Comparison of ENCODE assay signal across 16 mouse cellular contexts in the genomic region with DNA sequence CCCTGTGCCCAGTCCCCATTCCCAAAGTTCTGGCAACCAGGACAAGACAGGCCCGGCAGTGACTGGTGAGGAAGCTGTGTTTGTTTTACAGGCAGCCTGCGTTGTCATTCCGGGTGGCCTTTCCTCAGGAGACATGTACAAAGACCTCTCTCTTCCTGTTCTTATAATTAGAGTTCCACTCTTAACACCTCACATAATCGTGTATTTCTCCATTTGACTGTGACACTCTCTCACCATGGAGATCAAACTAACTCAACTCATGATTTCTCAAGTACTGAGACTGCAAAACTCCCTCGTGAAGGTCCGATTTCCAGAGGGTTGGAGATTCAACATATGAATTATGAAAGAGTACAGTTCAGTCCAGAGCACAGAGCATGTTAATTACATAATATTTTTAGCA. TPM values are rescaled to one million over a fixed set of nuclear protein-coding genes. Genes with fewer than 3 reads are reported as not detected.
A peak's percentile ranks its signal among the peaks of the same experiment; 100 is the strongest.
DNase-seq lines count a peak whose midpoint lies in the region; ATAC-seq and TF ChIP-seq lines count a peak whose summit lies in the region.
"Had no signal": no experiment of that assay in that cellular context is flagged by ENCODE, and none has a peak within 500 bp of the region (broad histone marks: within the 10 kb centered on the region; RNA-seq: fewer than 3 reads in every experiment).

No protein-coding gene starts in this region.

- no peak for TF ChIP-seq CTCF in G1E (IDR thresholded peaks at IDR 0.05; ENCODE audit: low read depth, low read length)

- 56% methylated on average over 6 of the region's 6 CpGs for WGBS in intestine, embryonic 15.5 days
- 53% methylated on average over 6 of the region's 6 CpGs for WGBS in intestine, embryonic 16.5 days
- WGBS in liver, embryonic 12.5 days (ENCODE audit: insufficient replicate concordance) = 62% methylated on average over 6 of the region's 6 CpGs
- 71% methylated on average over 6 of the region's 6 CpGs for WGBS in midbrain, embryonic 16.5 days

- H3K4me3 ChIP-seq in intestine, embryonic 15.5 days (replicated peaks) = no peak overlapping the region
- H3K4me3 ChIP-seq in intestine, embryonic 16.5 days (ENCODE audit: low read length) = no peak overlapping the region
- H3K4me3 ChIP-seq in G1E (ENCODE audit: low read depth, low read length) = peak overlapping the region; percentile 68
- H3K4me3 ChIP-seq in brown adipose tissue, adult 24 weeks (ENCODE audit: insufficient read depth, low read depth, low read length) = peak overlapping the region; percentile 39
- H3K4me3 ChIP-seq in liver, embryonic 12.5 days = peak overlapping the region; percentile 31; the same call in 1 of the 2 replicates
- no peak overlapping the region for H3K4me3 ChIP-seq in midbrain, embryonic 16.5 days (ENCODE audit: low read depth, low read length)
- H3K4me3 ChIP-seq: embryonic facial prominence, embryonic 15.5 days; hindbrain, embryonic 10.5 days had no signal

- no peak for ATAC-seq in intestine, embryonic 15.5 days
- no peak for ATAC-seq in intestine, embryonic 16.5 days
- no peak for ATAC-seq in G1E (ENCODE audit: extremely low read depth, insufficient number of reproducible peaks, low FRiP score, poor library complexity, severe bottlenecking)
- ATAC-seq in liver, embryonic 12.5 days = peak; percentile 9; the same call in 1 of the 2 replicates
- no peak for ATAC-seq in midbrain, embryonic 16.5 days
- ATAC-seq: forebrain, postnatal 0 days; inflammation-experienced regulatory T-cells, adult 6 months had no signal

- H3K27ac ChIP-seq in intestine, embryonic 15.5 days = no peak overlapping the region
- H3K27ac ChIP-seq in intestine, embryonic 16.5 days (ENCODE audit: low read length) = no peak overlapping the region
- peak overlapping the region; percentile 73 for H3K27ac ChIP-seq in brown adipose tissue, adult 24 weeks (replicated peaks; ENCODE audit: low read depth, low read length)
- H3K27ac ChIP-seq in liver, embryonic 12.5 days = peak overlapping the region; percentile 26; the same call in 1 of the 2 replicates
- no peak overlapping the region for H3K27ac ChIP-seq in midbrain, embryonic 16.5 days (ENCODE audit: low read length)
- H3K27ac ChIP-seq: embryonic facial prominence, embryonic 15.5 days; hindbrain, embryonic 10.5 days had no signal

- H3K27me3 ChIP-seq in intestine, embryonic 15.5 days (replicated peaks) = no peaks in the 10 kb centered on the region
- no peaks in the 10 kb centered on the region for H3K27me3 ChIP-seq in intestine, embryonic 16.5 days (replicated peaks; ENCODE audit: control insufficient read depth, insufficient read depth, low read length)
- H3K27me3 ChIP-seq in G1E (ENCODE audit: insufficient read depth, low read length) = no peaks in the 10 kb centered on the region
- H3K27me3 ChIP-seq in liver, embryonic 12.5 days (replicated peaks) = no peaks in the 10 kb centered on the region
- no peaks in the 10 kb centered on the region for H3K27me3 ChIP-seq in midbrain, embryonic 16.5 days (ENCODE audit: control insufficient read depth, insufficient read depth, low read depth, low read length)
- H3K27me3 ChIP-seq: CH12.LX; embryonic facial prominence, embryonic 15.5 days had no signal

- H3K4me1 ChIP-seq in intestine, embryonic 15.5 days (replicated peaks) = 0 out of 2 replicates have a peak, but pooled peaks cover 4% of the 10 kb centered on the region
- no peaks in the 10 kb centered on the region for H3K4me1 ChIP-seq in intestine, embryonic 16.5 days (ENCODE audit: control insufficient read depth, insufficient read depth, low read length)
- H3K4me1 ChIP-seq in G1E (ENCODE audit: insufficient read depth, low read depth, low read length) = peaks cover 21% of the 10 kb centered on the region
- H3K4me1 ChIP-seq in brown adipose tissue, adult 24 weeks (ENCODE audit: control insufficient read depth, insufficient read depth, insufficient read length, low read length) = 0 out of 2 replicates have a peak, but pooled peaks cover 2% of the 10 kb centered on the region
- peaks cover 31% of the 10 kb centered on the region for H3K4me1 ChIP-seq in liver, embryonic 12.5 days
- H3K4me1 ChIP-seq in midbrain, embryonic 16.5 days (ENCODE audit: control insufficient read depth, insufficient read depth, low read length) = no peaks in the 10 kb centered on the region

- no peak overlapping the region for H3K9ac ChIP-seq in intestine, embryonic 15.5 days
- no peak overlapping the region for H3K9ac ChIP-seq in intestine, embryonic 16.5 days (ENCODE audit: low read depth, low read length)
- peak overlapping the region; percentile 37 for H3K9ac ChIP-seq in liver, embryonic 12.5 days
- H3K9ac ChIP-seq in midbrain, embryonic 16.5 days (ENCODE audit: low read depth, low read length) = no peak overlapping the region
- H3K9ac ChIP-seq: embryonic facial prominence, embryonic 15.5 days; forebrain, postnatal 0 days had no signal

- no peak for DNase-seq in G1E (ENCODE audit: low spot score)
- no peak for DNase-seq in right cerebral cortex, adult 2 months (ENCODE audit: low spot score in 2 of 2)
- DNase-seq: cerebellum, adult 11-12 months; forebrain, postnatal 0 days; gastrocnemius, postnatal 10 days; right cerebral cortex, postnatal 14 days had no signal

- no peaks in the 10 kb centered on the region for H3K36me3 ChIP-seq in intestine, embryonic 15.5 days
- H3K36me3 ChIP-seq in intestine, embryonic 16.5 days (ENCODE audit: control insufficient read depth, insufficient read depth, low read length) = no peaks in the 10 kb centered on the region
- peaks cover 18% of the 10 kb centered on the region for H3K36me3 ChIP-seq in G1E (replicated peaks)
- 0 out of 2 replicates have a peak, but pooled peaks cover 6% of the 10 kb centered on the region for H3K36me3 ChIP-seq in liver, embryonic 12.5 days
- H3K36me3 ChIP-seq in midbrain, embryonic 16.5 days (ENCODE audit: control insufficient read depth, insufficient read depth, low read length) = no peaks in the 10 kb centered on the region
- H3K36me3 ChIP-seq: embryonic facial prominence, embryonic 15.5 days; hindbrain, embryonic 10.5 days had no signal

- no peaks in the 10 kb centered on the region for H3K9me3 ChIP-seq in intestine, embryonic 15.5 days
- no peaks in the 10 kb centered on the region for H3K9me3 ChIP-seq in intestine, embryonic 16.5 days (ENCODE audit: control insufficient read depth, low read length)
- H3K9me3 ChIP-seq in G1E (replicated peaks) = no peaks in the 10 kb centered on the region
- H3K9me3 ChIP-seq in liver, embryonic 12.5 days (replicated peaks) = no peaks in the 10 kb centered on the region
- H3K9me3 ChIP-seq in midbrain, embryonic 16.5 days (replicated peaks; ENCODE audit: control insufficient read depth, low read length, poor library complexity, severe bottlenecking) = no peaks in the 10 kb centered on the region
- H3K9me3 ChIP-seq: embryonic facial prominence, embryonic 15.5 days; hindbrain, embryonic 10.5 days had no signal

- H3K4me2 ChIP-seq in intestine, embryonic 15.5 days (replicated peaks) = peak overlapping the region; percentile 15
- H3K4me2 ChIP-seq in intestine, embryonic 16.5 days (ENCODE audit: low read depth, low read length) = no peak overlapping the region
- peak overlapping the region; percentile 63 for H3K4me2 ChIP-seq in liver, embryonic 12.5 days
- no peak overlapping the region for H3K4me2 ChIP-seq in midbrain, embryonic 16.5 days (ENCODE audit: low read length)
- H3K4me2 ChIP-seq: embryonic facial prominence, embryonic 15.5 days had no signal

RNA-seq across cellular contexts. Expression of a gene that starts 19.7 kb away (rescaled TPM):
- 10.6 and 12.0 TPM in 2 replicates for polyA plus RNA-seq in intestine, embryonic 15.5 days (2015; fragmentation: Nextera tagmentation; extraction: Ambion mirVana)
- 8.0 and 9.9 TPM in 2 replicates for polyA plus RNA-seq in intestine, embryonic 16.5 days (2015; fragmentation: Nextera tagmentation; extraction: Ambion mirVana)
- total RNA-seq in G1E (2014; fragmentation: Nextera tagmentation) (6.1 and 11.6 TPM in 2 replicates), G1E (2017) (22.5 and 23.5 TPM in 2 replicates)
- polyA plus RNA-seq in G1E (2012) = 1.2 and 1.8 TPM in 2 replicates
- 20.3 and 21.4 TPM in 2 replicates for polyA plus RNA-seq in brown adipose tissue, adult 24 weeks (2012; ENCODE audit: insufficient read depth, insufficient read length, missing spikeins)
- 12.3 and 12.8 TPM in 2 replicates for polyA plus RNA-seq in liver, embryonic 12.5 days (2016; fragmentation: Nextera tagmentation; extraction: Ambion mirVana)
- 1.4 and 1.5 TPM in 2 replicates for polyA plus RNA-seq in midbrain, embryonic 16.5 days (2015; fragmentation: Nextera tagmentation; extraction: Ambion mirVana)

RNA-seq across cellular contexts. Expression of a gene that starts 38.0 kb away (rescaled TPM):
- 1.2 TPM in 2 replicates for polyA plus RNA-seq in intestine, embryonic 15.5 days (2015; fragmentation: Nextera tagmentation; extraction: Ambion mirVana)
- polyA plus RNA-seq in intestine, embryonic 16.5 days (2015; fragmentation: Nextera tagmentation; extraction: Ambion mirVana) = 1.2 and 1.4 TPM in 2 replicates
- total RNA-seq in G1E (2014; fragmentation: Nextera tagmentation) = not detected in 2 replicates
- 0.60 and 0.70 TPM in 2 replicates for total RNA-seq in G1E (2017)
- polyA plus RNA-seq in G1E (2012) = not detected in 2 replicates
- 2.9 TPM in 1 of 2 replicates, not detected in the other for polyA plus RNA-seq in brown adipose tissue, adult 24 weeks (2012; ENCODE audit: insufficient read depth, insufficient read length, missing spikeins)
- polyA plus RNA-seq in liver, embryonic 12.5 days (2016; fragmentation: Nextera tagmentation; extraction: Ambion mirVana) = 0.30 TPM in 1 of 2 replicates, not detected in the other
- polyA plus RNA-seq in midbrain, embryonic 16.5 days (2015; fragmentation: Nextera tagmentation; extraction: Ambion mirVana) = 2.1 and 2.5 TPM in 2 replicates
- total RNA-seq: layer of hippocampus, postnatal 10 days had no signal

Comparison
In these comparisons a context has a peak if more than half of its experiments do, and no peak if none do; other contexts are left out.
1. H3K4me2 ChIP-seq: peak in intestine, embryonic 15.5 days (single experiment) and liver, embryonic 12.5 days (single experiment); none in intestine, embryonic 16.5 days (single experiment) and midbrain, embryonic 16.5 days (single experiment).
2. H3K27ac ChIP-seq: peak in brown adipose tissue, adult 24 weeks (single experiment) and liver, embryonic 12.5 days (single experiment); none in intestine, embryonic 15.5 days (single experiment), intestine, embryonic 16.5 days (single experiment) and midbrain, embryonic 16.5 days (single experiment).
3. H3K4me3 ChIP-seq: peak in G1E (single experiment), brown adipose tissue, adult 24 weeks (single experiment) and liver, embryonic 12.5 days (single experiment); none in intestine, embryonic 15.5 days (single experiment), intestine, embryonic 16.5 days (single experiment) and midbrain, embryonic 16.5 days (single experiment).